Mouse (Mus musculus) C2C12 (cell line): ENCODE data around the gene Slc36a1.

Experiments
- CEBPB ChIP-seq: IDR thresholded peaks from one replicate; pipeline ENCODE4 v1.6.1; 2011; ENCODE audit warnings: low read depth, mild to moderate bottlenecking, control low read depth, moderate library complexity
- CTCF ChIP-seq: IDR thresholded peaks from one replicate; pipeline ENCODE4 v1.5.1; 2011; ENCODE audit not compliant: control insufficient read depth, insufficient read depth, insufficient read length
- FOSL1 ChIP-seq: IDR thresholded peaks from one replicate; pipeline ENCODE4 v1.8.0; 2011; ENCODE audit warnings: mild to moderate bottlenecking, low read length; ENCODE audit not compliant: poor library complexity, insufficient read depth, severe bottlenecking
- MAX ChIP-seq: IDR thresholded peaks from one replicate; pipeline ENCODE4 v1.6.1; 2011; ENCODE audit warnings: mild to moderate bottlenecking, control low read depth
- MYOG ChIP-seq: IDR thresholded peaks from one replicate; pipeline ENCODE4 v1.6.1; 2011; ENCODE audit not compliant: control insufficient read depth, insufficient read length; ENCODE audit errors: extremely low read depth
- USF1 ChIP-seq: IDR thresholded peaks from one replicate; pipeline ENCODE4 v1.6.1; 2011; ENCODE audit warnings: low read depth, mild to moderate bottlenecking, control low read depth, moderate library complexity

DNA sequence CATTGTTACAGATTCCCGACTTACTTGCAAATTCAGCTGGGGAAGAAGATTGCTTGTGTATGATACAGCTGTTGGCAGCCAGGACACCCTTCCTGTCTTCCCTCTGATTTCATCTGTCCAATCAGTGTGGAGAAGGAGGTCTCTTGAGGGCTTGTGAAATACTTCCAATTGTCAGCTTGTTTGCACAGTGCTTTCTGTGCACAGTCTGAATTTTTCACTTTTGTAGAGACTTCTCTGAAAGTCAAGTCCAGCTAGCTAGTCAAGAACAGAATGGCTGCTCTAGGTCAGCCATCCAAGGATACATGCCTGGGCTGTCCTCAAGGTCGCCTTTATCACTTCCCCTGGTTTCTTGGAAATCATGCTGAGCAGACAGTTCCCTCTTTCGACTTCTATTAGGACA lies 10.8 kb downstream of the Slc36a1 start:
- TF ChIP-seq CTCF, result no peak
- TF ChIP-seq MAX, result no peak
- no peak for TF ChIP-seq CEBPB
- TF ChIP-seq USF1, result no peak
- no peak for TF ChIP-seq MYOG
- TF ChIP-seq FOSL1, result no peak
